Mouse (Mus musculus) G1E (cell line): ENCODE results near the gene Fkrp.

ENCODE experiments used
- CTCF ChIP-seq: IDR thresholded peaks from 2 replicates; pipeline ENCODE4 v1.5.1; 2012; ENCODE audit warnings: low read depth, low read length, inconsistent platforms, mixed read lengths
- GATA1 ChIP-seq: IDR thresholded peaks from 2 replicates; pipeline ENCODE4 v1.6.1; 2012; ENCODE audit warnings: borderline replicate concordance, low read length, inconsistent platforms, mixed read lengths

GRCm38 (mm10) chr7:16792316-16792715 lies 24.2 kb downstream of the Fkrp start:
- no peak for TF ChIP-seq CTCF
- no peak for TF ChIP-seq GATA1
